Mouse (Mus musculus): ENCODE results near the gene St6galnac3. TPM values are rescaled to one million over a fixed set of nuclear protein-coding genes. Genes with fewer than 3 reads are reported as not detected.

The St6galnac3 gene
- total and polyA plus RNA-seq, 2 experiments from 2014 or later, result 6.9 to 16.6 TPM

DNA sequence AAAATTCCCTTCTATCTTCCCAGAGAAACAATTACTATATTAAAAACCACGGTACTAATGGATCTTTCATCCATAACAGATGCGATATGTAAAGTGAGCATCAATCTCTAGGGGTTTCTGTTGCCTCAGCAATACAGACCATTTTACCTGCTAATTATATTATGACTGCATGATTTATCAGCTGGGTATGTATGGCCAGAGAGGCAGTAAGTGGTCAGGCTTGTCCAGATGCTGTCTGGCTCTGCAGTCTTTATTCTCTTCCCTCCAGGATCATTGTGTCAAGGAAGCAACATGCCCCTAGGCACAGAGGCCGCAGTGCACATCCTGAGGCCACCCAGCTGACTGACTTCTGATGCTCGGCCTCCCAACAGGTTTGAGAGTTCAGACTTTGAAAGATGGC, 222.5 kb downstream of the St6galnac3 start:
- DNase-seq, result no peak
- Histone ChIP-seq H3K4me1 (ENCODE audit: insufficient read depth) (no peaks in the 10 kb centered on the region), H3K36me3 (ENCODE audit: insufficient read depth) (no peaks in the 10 kb centered on the region), H3K9ac (no peak overlapping the region), H3K4me3 (ENCODE audit: low read depth, low read length) (no peak overlapping the region), H3K27me3 (ENCODE audit: insufficient read depth, low read length) (no peaks in the 10 kb centered on the region), H3K27ac (ENCODE audit: low read depth, low read length) (no peak overlapping the region), H3K9me3 (ENCODE audit: low read length) (no peaks in the 10 kb centered on the region), H3K4me2 (ENCODE audit: low read depth) (no peak overlapping the region)
- WGBS, result 62% methylated on average over 4 of the region's 4 CpGs
- no peak for ATAC-seq
- no peak for TF ChIP-seq CTCF (IDR thresholded peaks at IDR 0.05; ENCODE audit: low read depth)

DNA sequence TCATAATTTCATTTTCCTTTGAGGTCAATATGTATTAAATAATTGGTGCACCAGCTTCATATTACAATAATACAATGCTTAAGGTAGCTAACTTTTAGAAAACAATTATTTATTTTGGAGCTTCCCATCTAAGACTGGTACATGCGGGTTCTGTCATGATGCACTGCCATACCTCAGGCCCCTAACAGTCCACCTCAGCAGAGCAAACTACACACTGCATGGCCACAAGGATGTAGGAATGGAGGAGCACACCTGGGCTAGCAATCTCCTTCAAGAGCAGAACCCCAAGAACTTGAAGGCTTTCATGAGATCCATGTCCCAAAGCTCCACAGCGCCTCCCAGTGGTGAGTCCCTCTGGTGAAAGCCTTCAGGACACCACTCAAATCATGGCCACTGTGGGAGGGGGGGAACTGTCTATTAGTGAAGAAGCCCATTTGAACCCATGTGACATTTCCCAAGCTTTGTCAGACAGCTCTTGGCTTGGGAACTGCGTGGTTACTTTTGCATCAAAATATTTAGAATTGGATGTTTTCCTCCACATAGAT, 223.6 kb downstream of the St6galnac3 start:
- no peaks in the 10 kb centered on the region for H3K9me3 ChIP-seq (ENCODE audit: low read length)
- no peak overlapping the region for H3K4me2 ChIP-seq (ENCODE audit: low read depth)
- WGBS, result 59% methylated on average over 3 of the region's 3 CpGs
- H3K27ac ChIP-seq (ENCODE audit: low read depth, low read length), result no peak overlapping the region
- no peaks in the 10 kb centered on the region for H3K27me3 ChIP-seq (ENCODE audit: insufficient read depth, low read length)
- peak; percentile 75 for DNase-seq
- ATAC-seq, result peak; percentile 23
- H3K36me3 ChIP-seq (ENCODE audit: insufficient read depth), result no peaks in the 10 kb centered on the region
- no peaks in the 10 kb centered on the region for H3K4me1 ChIP-seq (ENCODE audit: insufficient read depth)
- H3K4me3 ChIP-seq (ENCODE audit: low read depth, low read length), result no peak overlapping the region
- no peak overlapping the region for H3K9ac ChIP-seq
- TF ChIP-seq CTCF (IDR thresholded peaks at IDR 0.05; ENCODE audit: low read depth), result peak; percentile 77

DNA sequence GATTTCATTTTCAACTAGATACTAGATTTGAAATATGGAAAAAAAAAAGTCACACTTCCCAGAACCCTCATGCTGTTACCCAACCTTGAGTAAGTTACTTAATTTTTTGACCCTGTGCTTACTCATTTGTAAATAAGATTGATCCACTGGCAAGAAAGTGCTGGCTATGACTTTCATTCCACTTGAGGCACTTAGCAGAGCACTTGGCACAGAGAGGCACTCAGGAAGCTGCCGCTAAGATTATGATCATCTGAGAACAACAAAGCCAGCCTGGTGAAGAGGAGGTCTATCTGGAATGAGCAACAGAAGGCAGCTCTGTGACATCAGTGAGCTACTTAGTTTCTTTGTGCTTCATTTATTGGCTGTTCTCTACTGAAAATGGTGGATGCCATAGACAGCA, 232.0 kb downstream of the St6galnac3 start:
- no peaks in the 10 kb centered on the region for H3K9me3 ChIP-seq (ENCODE audit: low read length)
- peak overlapping the region; percentile 23; the same call in 1 of the 2 replicates for H3K27ac ChIP-seq (ENCODE audit: low read depth, low read length)
- H3K27me3 ChIP-seq (ENCODE audit: insufficient read depth, low read length), result no peaks in the 10 kb centered on the region
- no peak overlapping the region for H3K4me2 ChIP-seq (ENCODE audit: low read depth)
- no peaks in the 10 kb centered on the region for H3K36me3 ChIP-seq (ENCODE audit: insufficient read depth)
- 33% methylated on average over 1 of the region's 1 CpGs for WGBS
- TF ChIP-seq CTCF (IDR thresholded peaks at IDR 0.05; ENCODE audit: low read depth), result no peak
- no peak overlapping the region for H3K4me3 ChIP-seq (ENCODE audit: low read depth, low read length)
- DNase-seq (no peak), ATAC-seq (peak; percentile 66)
- no peak overlapping the region for H3K9ac ChIP-seq
- peaks cover 8% of the 10 kb centered on the region; the same call in 1 of the 2 replicates for H3K4me1 ChIP-seq (ENCODE audit: insufficient read depth)

- ATAC-seq, result peak; percentile 7; the same call in 1 of the 2 replicates
- Histone ChIP-seq H3K9ac (no peak overlapping the region), H3K4me1 (ENCODE audit: insufficient read depth) (peaks cover 14% of the 10 kb centered on the region; the same call in 1 of the 2 replicates), H3K36me3 (ENCODE audit: insufficient read depth) (no peaks in the 10 kb centered on the region), H3K27me3 (ENCODE audit: insufficient read depth, low read length) (no peaks in the 10 kb centered on the region), H3K27ac (ENCODE audit: low read depth, low read length) (no peak overlapping the region), H3K9me3 (ENCODE audit: low read length) (no peaks in the 10 kb centered on the region), H3K4me3 (ENCODE audit: low read depth, low read length) (no peak overlapping the region), H3K4me2 (ENCODE audit: low read depth) (no peak overlapping the region)
- WGBS, result 40% methylated on average over 9 of the region's 9 CpGs
- no peak for TF ChIP-seq CTCF (IDR thresholded peaks at IDR 0.05; ENCODE audit: low read depth)
- no peak for DNase-seq
Measured at GRCm38 (mm10) chr3:153489718-153490117, 235.3 kb downstream of the St6galnac3 start.

GRCm38 (mm10) chr3:153488931-153489330, 236.0 kb downstream of the St6galnac3 start:
- no peak overlapping the region for H3K4me2 ChIP-seq (ENCODE audit: low read depth)
- 83% methylated on average over 5 of the region's 5 CpGs for WGBS
- H3K9me3 ChIP-seq (ENCODE audit: low read length), result no peaks in the 10 kb centered on the region
- no peak for DNase-seq
- H3K4me1 ChIP-seq (ENCODE audit: insufficient read depth), result peaks cover 19% of the 10 kb centered on the region; the same call in 1 of the 2 replicates
- H3K27ac ChIP-seq (ENCODE audit: low read depth, low read length), result no peak overlapping the region
- no peaks in the 10 kb centered on the region for H3K27me3 ChIP-seq (ENCODE audit: insufficient read depth, low read length)
- no peak overlapping the region for H3K9ac ChIP-seq
- H3K4me3 ChIP-seq (ENCODE audit: low read depth, low read length), result no peak overlapping the region
- TF ChIP-seq CTCF (IDR thresholded peaks at IDR 0.05; ENCODE audit: low read depth), result no peak
- ATAC-seq, result no peak
- H3K36me3 ChIP-seq (ENCODE audit: insufficient read depth), result no peaks in the 10 kb centered on the region

- Histone ChIP-seq H3K27me3 (ENCODE audit: insufficient read depth, low read length) (no peaks in the 10 kb centered on the region), H3K9me3 (ENCODE audit: low read length) (no peaks in the 10 kb centered on the region), H3K4me2 (ENCODE audit: low read depth) (no peak overlapping the region), H3K4me1 (ENCODE audit: insufficient read depth) (peaks cover 20% of the 10 kb centered on the region; the same call in 1 of the 2 replicates), H3K27ac (ENCODE audit: low read depth, low read length) (0 out of 2 replicates have a peak overlapping the region, but pooled peaks have one; percentile 35), H3K36me3 (ENCODE audit: insufficient read depth) (no peaks in the 10 kb centered on the region), H3K4me3 (ENCODE audit: low read depth, low read length) (no peak overlapping the region), H3K9ac (no peak overlapping the region)
- no peak for DNase-seq
- WGBS, result 81% methylated on average over 5 of the region's 5 CpGs
- TF ChIP-seq CTCF (IDR thresholded peaks at IDR 0.05; ENCODE audit: low read depth), result no peak
- no peak for ATAC-seq
Measured at GRCm38 (mm10) chr3:153485176-153485575, 239.8 kb downstream of the St6galnac3 start.

DNA sequence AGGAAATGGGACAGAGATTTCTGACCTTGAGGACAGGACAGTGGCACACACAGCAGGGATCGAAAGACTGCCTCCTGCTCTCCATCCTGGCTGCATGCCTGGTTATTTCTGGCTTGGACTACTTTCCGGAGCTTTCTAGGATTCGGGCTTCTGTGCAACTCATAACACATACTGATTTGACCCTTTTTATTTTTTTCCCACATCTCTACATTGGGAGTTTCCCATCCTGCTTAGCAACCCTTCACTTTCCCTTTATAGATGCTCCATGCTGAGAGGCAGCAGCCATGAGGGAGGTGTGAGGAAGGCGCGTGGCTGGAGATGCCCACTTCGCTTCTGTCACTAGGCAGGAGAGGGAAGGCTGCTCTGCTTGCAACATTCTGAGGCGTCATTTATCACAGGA, 240.3 kb downstream of the St6galnac3 start:
- Histone ChIP-seq H3K27me3 (ENCODE audit: insufficient read depth, low read length) (no peaks in the 10 kb centered on the region), H3K4me1 (ENCODE audit: insufficient read depth) (peaks cover 20% of the 10 kb centered on the region; the same call in 1 of the 2 replicates), H3K4me2 (ENCODE audit: low read depth) (no peak overlapping the region), H3K27ac (ENCODE audit: low read depth, low read length) (peak overlapping the region; percentile 42; the same call in 1 of the 2 replicates), H3K4me3 (ENCODE audit: low read depth, low read length) (no peak overlapping the region), H3K9me3 (ENCODE audit: low read length) (no peaks in the 10 kb centered on the region), H3K9ac (no peak overlapping the region), H3K36me3 (ENCODE audit: insufficient read depth) (no peaks in the 10 kb centered on the region)
- ATAC-seq (peak; percentile 77), DNase-seq (peak; percentile 70)
- WGBS, result 37% methylated on average over 7 of the region's 7 CpGs
- no peak for TF ChIP-seq CTCF (IDR thresholded peaks at IDR 0.05; ENCODE audit: low read depth)
